Mouse (Mus musculus) olfactory bulb, adult 2 months (tissue): ENCODE data around the gene Slc17a8. TPM values are rescaled to one million over a fixed set of nuclear protein-coding genes. Genes with fewer than 3 reads are reported as not detected.

ENCODE experiments used
- H3K27ac ChIP-seq: fragments of 200-500 bp; 2 replicates; pipeline ENCODE4 v1.5.1; 2012; ENCODE audit warnings: low read depth, low read length; ENCODE audit not compliant: insufficient read depth
- H3K4me1 ChIP-seq: fragments of 200-500 bp; 2 replicates; pipeline ENCODE4 v1.6.1; 2012; ENCODE audit warnings: low read length; ENCODE audit not compliant: control insufficient read depth, insufficient read depth
- H3K4me3 ChIP-seq: fragments of 200-500 bp; 2 replicates; pipeline ENCODE4 v1.5.1; 2012; ENCODE audit warnings: mild to moderate bottlenecking, low read depth, low read length, moderate library complexity; ENCODE audit not compliant: insufficient read depth
- CTCF ChIP-seq: fragments of 200-500 bp; IDR thresholded peaks from 2 replicates; pipeline ENCODE4 v1.5.1; 2012; ENCODE audit warnings: low read depth, mild to moderate bottlenecking, low read length, moderate library complexity; ENCODE audit not compliant: insufficient read depth
- POLR2A ChIP-seq: fragments of 200-500 bp; IDR thresholded peaks from 2 replicates; pipeline ENCODE4 v1.6.1; 2012; ENCODE audit warnings: mild to moderate bottlenecking, low read depth, low read length, moderate library complexity; ENCODE audit not compliant: insufficient read depth
- WGBS: fragments of 180-500 bp; shearing (Covaris S2); methylation state at CpG from one replicate; pipeline ENCODE4 v1.1.7; 2018; 5-methylcytosine and 5-hydroxymethylcytosine counted together
- polyA plus RNA-seq: library from polyadenylated mRNA; stranded (reverse); fragments of >200 nt; gene quantifications from 2 replicates; pipeline ENCODE4 v1.2.4, GENCODE M21; 2012; ENCODE audit warnings: low replicate concordance; ENCODE audit not compliant: missing spikeins, insufficient read depth, insufficient read length

Gene Slc17a8
- polyA plus RNA-seq, 1 experiment = not detected

GRCm38 (mm10) chr10:89597275-89597674 lies 23.8 kb downstream of the Slc17a8 start:
- 90% methylated on average over 4 of the region's 4 CpGs for WGBS
- no peak for TF ChIP-seq POLR2A
- no peak for TF ChIP-seq CTCF
- Histone ChIP-seq H3K4me1 (no peaks in the 10 kb centered on the region), H3K27ac (no peak overlapping the region), H3K4me3 (no peak overlapping the region)

DNA sequence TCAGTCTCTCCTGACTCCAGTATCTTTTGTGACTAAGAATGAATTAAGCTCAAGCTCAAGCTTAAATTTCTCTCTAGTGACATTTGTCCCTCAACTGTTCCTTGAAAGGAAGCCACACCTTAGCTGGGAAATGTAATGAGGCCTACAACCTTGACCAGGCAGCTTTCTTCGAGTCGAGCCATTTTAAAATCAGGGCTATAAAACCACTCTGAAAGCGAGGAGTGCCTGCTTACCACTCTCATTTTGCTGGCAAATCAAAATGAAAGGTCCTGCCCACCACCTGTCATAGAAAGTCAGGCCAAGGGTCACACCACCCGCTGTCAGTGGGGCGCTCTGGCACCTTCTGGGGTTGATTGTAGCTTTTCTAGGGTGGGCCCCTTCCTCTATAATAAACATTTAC lies 25.1 kb downstream of the Slc17a8 start:
- WGBS = 96% methylated on average over 5 of the region's 5 CpGs
- Histone ChIP-seq H3K4me3 (no peak overlapping the region), H3K27ac (no peak overlapping the region), H3K4me1 (no peaks in the 10 kb centered on the region)
- TF ChIP-seq POLR2A (no peak), CTCF (no peak)

GRCm38 (mm10) chr10:89595514-89595913 lies 25.5 kb downstream of the Slc17a8 start:
- no peak for TF ChIP-seq CTCF
- no peak for TF ChIP-seq POLR2A
- no peaks in the 10 kb centered on the region for H3K4me1 ChIP-seq
- WGBS = 87% methylated on average over 1 of the region's 1 CpGs
- H3K27ac ChIP-seq = no peak overlapping the region
- H3K4me3 ChIP-seq = no peak overlapping the region

DNA sequence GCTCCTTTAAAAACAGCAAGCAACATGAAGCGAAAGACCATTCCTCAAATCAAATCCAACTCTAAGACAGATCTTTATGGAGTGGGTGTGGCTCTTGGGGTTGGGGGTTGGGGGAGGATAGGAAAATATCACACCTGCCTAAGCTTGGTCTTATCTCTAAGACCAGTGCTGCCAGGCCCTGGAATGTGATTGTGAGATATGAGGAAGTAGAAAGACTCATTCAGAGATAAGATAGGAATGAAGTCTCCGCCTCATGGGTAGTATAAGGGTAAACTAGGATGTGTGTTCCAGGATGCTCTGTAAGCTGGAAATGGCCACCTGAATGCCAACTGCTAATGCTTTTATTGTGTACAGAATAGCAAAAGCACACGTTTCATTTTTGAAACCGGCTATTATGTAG lies 26.7 kb downstream of the Slc17a8 start:
- H3K27ac ChIP-seq = no peak overlapping the region
- WGBS = 92% methylated on average over 4 of the region's 4 CpGs
- no peak for TF ChIP-seq POLR2A
- TF ChIP-seq CTCF = no peak
- no peaks in the 10 kb centered on the region for H3K4me1 ChIP-seq
- H3K4me3 ChIP-seq = no peak overlapping the region

GRCm38 (mm10) chr10:89592797-89593196 lies 28.3 kb downstream of the Slc17a8 start:
- no peak overlapping the region for H3K27ac ChIP-seq
- no peak for TF ChIP-seq POLR2A
- TF ChIP-seq CTCF = no peak
- no peak overlapping the region for H3K4me3 ChIP-seq
- WGBS = 58% methylated on average over 4 of the region's 4 CpGs
- H3K4me1 ChIP-seq = no peaks in the 10 kb centered on the region

- H3K4me1 ChIP-seq = no peaks in the 10 kb centered on the region
- 96% methylated on average over 1 of the region's 1 CpGs for WGBS
- no peak overlapping the region for H3K27ac ChIP-seq
- TF ChIP-seq POLR2A (no peak), CTCF (no peak)
- no peak overlapping the region for H3K4me3 ChIP-seq
These were observed 31.2 kb downstream of the Slc17a8 start for GRCm38 (mm10) chr10:89589877-89590276.

DNA sequence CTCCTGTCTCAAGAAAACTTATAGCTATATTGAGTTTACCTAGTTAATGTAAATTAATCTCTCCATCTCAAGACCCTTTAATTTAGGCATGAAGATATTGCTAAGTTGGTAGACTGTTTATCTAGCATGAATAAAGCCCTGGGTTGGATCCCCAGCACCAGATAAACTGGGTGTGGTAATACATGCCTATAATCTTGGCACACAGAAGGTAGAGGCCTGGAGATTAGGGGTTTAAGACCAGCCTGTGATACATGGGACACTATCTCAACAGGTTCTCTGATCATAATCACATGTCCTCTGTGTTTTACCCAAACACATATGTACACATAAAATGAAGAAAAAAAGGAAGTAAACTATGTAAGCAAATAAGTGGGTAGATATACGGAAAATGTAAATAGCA lies 32.3 kb downstream of the Slc17a8 start:
- no peak overlapping the region for H3K4me3 ChIP-seq
- no peaks in the 10 kb centered on the region for H3K4me1 ChIP-seq
- no peak for TF ChIP-seq POLR2A
- WGBS = 93% methylated on average over 1 of the region's 1 CpGs
- no peak overlapping the region for H3K27ac ChIP-seq

- Histone ChIP-seq H3K27ac (no peak overlapping the region), H3K4me3 (no peak overlapping the region), H3K4me1 (no peaks in the 10 kb centered on the region)
- no peak for TF ChIP-seq CTCF
- no peak for TF ChIP-seq POLR2A
- 81% methylated on average over 4 of the region's 4 CpGs for WGBS
These were observed 36.3 kb downstream of the Slc17a8 start for GRCm38 (mm10) chr10:89584709-89585108.

DNA sequence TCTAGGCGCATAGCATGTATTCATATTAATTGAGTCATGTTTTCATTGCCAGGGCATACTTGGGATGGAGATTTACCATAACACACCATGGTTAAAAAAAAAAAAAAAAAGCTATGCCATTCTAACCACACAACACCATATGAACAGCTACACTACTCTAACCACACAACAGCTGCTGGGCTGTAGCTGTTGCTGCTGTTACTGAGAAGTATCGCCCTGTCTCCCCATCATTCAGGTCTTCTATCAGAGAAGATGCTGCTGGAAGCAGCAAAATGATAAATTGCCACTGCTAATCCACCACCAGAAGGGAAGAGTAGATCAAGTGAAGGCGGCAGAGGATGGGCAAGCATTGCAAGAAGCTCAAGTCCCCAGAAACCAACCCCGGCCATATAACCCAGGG lies 42.3 kb downstream of the Slc17a8 start:
- Histone ChIP-seq H3K4me1 (no peaks in the 10 kb centered on the region), H3K27ac (no peak overlapping the region), H3K4me3 (no peak overlapping the region)
- 97% methylated on average over 4 of the region's 4 CpGs for WGBS
- TF ChIP-seq POLR2A = no peak

DNA sequence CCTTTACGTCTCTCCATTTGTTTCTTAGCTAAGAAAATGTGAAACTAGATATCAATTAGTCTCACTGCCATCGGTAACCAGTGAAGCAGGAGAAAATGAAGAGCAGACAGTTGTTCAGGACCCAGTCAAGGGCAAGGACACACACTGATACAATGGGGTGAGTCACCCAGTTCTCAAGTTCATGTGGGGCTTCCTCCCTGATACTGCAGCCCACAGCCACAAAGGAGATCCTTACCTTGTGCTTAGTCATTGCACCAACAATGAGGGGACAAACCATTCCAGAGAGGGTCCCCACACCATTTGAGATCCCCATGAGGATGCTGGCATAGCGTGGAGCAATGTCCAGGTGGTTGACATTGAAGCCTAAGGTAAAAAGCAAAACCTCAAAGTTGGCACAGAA lies 43.4 kb downstream of the Slc17a8 start:
- Histone ChIP-seq H3K4me3 (no peak overlapping the region), H3K27ac (no peak overlapping the region), H3K4me1 (no peaks in the 10 kb centered on the region)
- TF ChIP-seq POLR2A (no peak), CTCF (no peak)
- 84% methylated on average over 3 of the region's 3 CpGs for WGBS

GRCm38 (mm10) chr10:89573421-89573820 lies 47.6 kb downstream of the Slc17a8 start:
- TF ChIP-seq CTCF (no peak), POLR2A (no peak)
- Histone ChIP-seq H3K27ac (no peak overlapping the region), H3K4me1 (no peaks in the 10 kb centered on the region), H3K4me3 (no peak overlapping the region)
- 91% methylated on average over 3 of the region's 3 CpGs for WGBS
